Mouse (Mus musculus): Measurements from ENCODE around the gene Edf1.

GRCm38 (mm10) chr2:25557221-25557963, at the start of gene Edf1:
- no peak for TF ChIP-seq CTCF (IDR thresholded peaks at IDR 0.05)
- TF ChIP-seq EP300 (IDR thresholded peaks at IDR 0.05), result no peak

Measured in lung, postnatal 0 days (tissue).